Mouse (Mus musculus): Measurements from ENCODE around the gene Cbx7.
A peak's percentile ranks its signal among the peaks of the same experiment; 100 is the strongest.
"Not testable (repeated sequence)": the region's sequence is repeated elsewhere in the genome, so short reads cannot be mapped to it uniquely, and the experiment has no call there.

The Cbx7 gene

GRCm38 (mm10) chr15:79946790-79947189, 24.1 kb downstream of the Cbx7 start:
- no peak for DNase-seq

- DNase-seq: peak; percentile 72
Measured at GRCm38 (mm10) chr15:79946022-79946421, 24.9 kb downstream of the Cbx7 start.

GRCm38 (mm10) chr15:79944948-79945347, 26.0 kb downstream of the Cbx7 start:
- no peak for DNase-seq

GRCm38 (mm10) chr15:79943584-79943983, 27.3 kb downstream of the Cbx7 start:
- DNase-seq: no peak

- no peak for DNase-seq
Measured at GRCm38 (mm10) chr15:79942541-79942940, 28.4 kb downstream of the Cbx7 start.

GRCm38 (mm10) chr15:79940932-79941331, 30.0 kb downstream of the Cbx7 start:
- no peak for DNase-seq

GRCm38 (mm10) chr15:79939913-79940312, 31.0 kb downstream of the Cbx7 start:
- DNase-seq: no peak

- DNase-seq: not testable (repeated sequence)
Measured at GRCm38 (mm10) chr15:79939501-79939900, 31.4 kb downstream of the Cbx7 start.

- DNase-seq: no peak
Measured at GRCm38 (mm10) chr15:79939020-79939419, 31.9 kb downstream of the Cbx7 start.

GRCm38 (mm10) chr15:79936374-79936751, 34.6 kb downstream of the Cbx7 start:
- no peak for DNase-seq

GRCm38 (mm10) chr15:79935654-79936373, 35.1 kb downstream of the Cbx7 start:
- DNase-seq: no peak

- no peak for DNase-seq
Measured at GRCm38 (mm10) chr15:79934776-79935175, 36.1 kb downstream of the Cbx7 start.

- DNase-seq: no peak
Measured at GRCm38 (mm10) chr15:79933670-79934514, 37.0 kb downstream of the Cbx7 start.

- DNase-seq: no peak
Measured at GRCm38 (mm10) chr15:79933052-79933669, 37.8 kb downstream of the Cbx7 start.

- peak; percentile 94 for DNase-seq
Measured at GRCm38 (mm10) chr15:79932323-79932987, 38.5 kb downstream of the Cbx7 start.

GRCm38 (mm10) chr15:79931496-79932141, 39.3 kb downstream of the Cbx7 start:
- peak; percentile 69 for DNase-seq

- DNase-seq: no peak
Measured at GRCm38 (mm10) chr15:79929734-79930133, 41.2 kb downstream of the Cbx7 start.

GRCm38 (mm10) chr15:79928736-79929135, 42.2 kb downstream of the Cbx7 start:
- no peak for DNase-seq

GRCm38 (mm10) chr15:79928316-79928715, 42.6 kb downstream of the Cbx7 start:
- no peak for DNase-seq

GRCm38 (mm10) chr15:79927637-79928122, 43.2 kb downstream of the Cbx7 start:
- peak; percentile 94 for DNase-seq

- DNase-seq: peak; percentile 59
Measured at GRCm38 (mm10) chr15:79926856-79927416, 44.0 kb downstream of the Cbx7 start.

GRCm38 (mm10) chr15:79919787-79920186, 51.1 kb downstream of the Cbx7 start:
- no peak for DNase-seq

All from cerebellum, adult 11-12 months (tissue).